Mouse (Mus musculus): Measurements from ENCODE around the gene Gm20388. TPM values are rescaled to one million over a fixed set of nuclear protein-coding genes. Genes with fewer than 3 reads are reported as not detected.
A peak's percentile ranks its signal among the peaks of the same experiment; 100 is the strongest.

Gene Gm20388
- total and polyA plus RNA-seq, 2 experiments from 2014 or later: 51.3 TPM; not detected in 1

- no peak overlapping the region for H3K4me3 ChIP-seq (ENCODE audit: low read depth, low read length)
- DNase-seq (peak; percentile 58), ATAC-seq (peak; percentile 16; the same call in 1 of the 2 replicates)
- peak overlapping the region; percentile 50 for H3K9ac ChIP-seq
- H3K9me3 ChIP-seq (ENCODE audit: low read length): no peaks in the 10 kb centered on the region
- 10% methylated on average over 23 of the region's 23 CpGs for WGBS
- peaks cover 42% of the 10 kb centered on the region for H3K4me1 ChIP-seq (ENCODE audit: insufficient read depth)
- no peaks in the 10 kb centered on the region for H3K27me3 ChIP-seq (ENCODE audit: insufficient read depth, low read length)
- peak overlapping the region; percentile 56 for H3K4me2 ChIP-seq (ENCODE audit: low read depth)
- no peak for TF ChIP-seq CTCF (IDR thresholded peaks at IDR 0.05; ENCODE audit: low read depth)
- H3K27ac ChIP-seq (ENCODE audit: low read depth, low read length): peak overlapping the region; percentile 80
- no peaks in the 10 kb centered on the region for H3K36me3 ChIP-seq (ENCODE audit: insufficient read depth)
Observed at GRCm38 (mm10) chr8:120505619-120506310, 595.1 kb downstream of the Gm20388 start.

GRCm38 (mm10) chr8:120506562-120506961, 595.9 kb downstream of the Gm20388 start:
- Histone ChIP-seq H3K27ac (ENCODE audit: low read depth, low read length) (no peak overlapping the region), H3K4me2 (ENCODE audit: low read depth) (no peak overlapping the region)
- TF ChIP-seq CTCF (IDR thresholded peaks at IDR 0.05; ENCODE audit: low read depth): peak; percentile 51

GRCm38 (mm10) chr8:120507290-120507689, 596.6 kb downstream of the Gm20388 start:
- no peak overlapping the region for H3K9ac ChIP-seq
- H3K4me1 ChIP-seq (ENCODE audit: insufficient read depth): peaks cover 56% of the 10 kb centered on the region
- no peak for ATAC-seq
- H3K36me3 ChIP-seq (ENCODE audit: insufficient read depth): no peaks in the 10 kb centered on the region
- H3K27me3 ChIP-seq (ENCODE audit: insufficient read depth, low read length): no peaks in the 10 kb centered on the region
- H3K4me2 ChIP-seq (ENCODE audit: low read depth): no peak overlapping the region
- TF ChIP-seq CTCF (IDR thresholded peaks at IDR 0.05; ENCODE audit: low read depth): no peak
- no peak overlapping the region for H3K27ac ChIP-seq (ENCODE audit: low read depth, low read length)
- no peak for DNase-seq
- H3K4me3 ChIP-seq (ENCODE audit: low read depth, low read length): no peak overlapping the region
- no peaks in the 10 kb centered on the region for H3K9me3 ChIP-seq (ENCODE audit: low read length)
- WGBS: 91% methylated on average over 9 of the region's 9 CpGs

More at GRCm38 (mm10) chr8:120506562-120506961, 595.9 kb downstream of the Gm20388 start:
- WGBS: 49% methylated on average over 2 of the region's 2 CpGs
- no peak for DNase-seq
- no peak for ATAC-seq
- no peak overlapping the region for H3K4me3 ChIP-seq (ENCODE audit: low read depth, low read length)
- peaks cover 49% of the 10 kb centered on the region for H3K4me1 ChIP-seq (ENCODE audit: insufficient read depth)
- no peaks in the 10 kb centered on the region for H3K36me3 ChIP-seq (ENCODE audit: insufficient read depth)
- no peaks in the 10 kb centered on the region for H3K27me3 ChIP-seq (ENCODE audit: insufficient read depth, low read length)
- H3K9me3 ChIP-seq (ENCODE audit: low read length): no peaks in the 10 kb centered on the region
- H3K9ac ChIP-seq: no peak overlapping the region

GRCm38 (mm10) chr8:120509136-120510034, 598.7 kb downstream of the Gm20388 start:
- Histone ChIP-seq H3K27ac (ENCODE audit: low read depth, low read length) (0 out of 2 replicates have a peak overlapping the region, but pooled peaks have one; percentile 9), H3K4me1 (ENCODE audit: insufficient read depth) (peaks cover 67% of the 10 kb centered on the region), H3K36me3 (ENCODE audit: insufficient read depth) (no peaks in the 10 kb centered on the region), H3K9me3 (ENCODE audit: low read length) (no peaks in the 10 kb centered on the region), H3K9ac (no peak overlapping the region), H3K4me3 (ENCODE audit: low read depth, low read length) (no peak overlapping the region), H3K4me2 (ENCODE audit: low read depth) (peak overlapping the region; percentile 11; the same call in 1 of the 2 replicates), H3K27me3 (ENCODE audit: insufficient read depth, low read length) (no peaks in the 10 kb centered on the region)
- ATAC-seq (0 out of 2 replicates have a peak, but pooled peaks have one; percentile 16), DNase-seq (peak; percentile 53)
- no peak for TF ChIP-seq CTCF (IDR thresholded peaks at IDR 0.05; ENCODE audit: low read depth)
- 9% methylated on average over 20 of the region's 21 CpGs for WGBS

GRCm38 (mm10) chr8:120510035-120510416, 599.4 kb downstream of the Gm20388 start:
- H3K9ac ChIP-seq: no peak overlapping the region
- no peaks in the 10 kb centered on the region for H3K36me3 ChIP-seq (ENCODE audit: insufficient read depth)
- H3K27me3 ChIP-seq (ENCODE audit: insufficient read depth, low read length): no peaks in the 10 kb centered on the region
- H3K4me1 ChIP-seq (ENCODE audit: insufficient read depth): peaks cover 61% of the 10 kb centered on the region
- DNase-seq: no peak
- no peak overlapping the region for H3K4me2 ChIP-seq (ENCODE audit: low read depth)
- no peak for ATAC-seq
- H3K9me3 ChIP-seq (ENCODE audit: low read length): no peaks in the 10 kb centered on the region
- no peak overlapping the region for H3K4me3 ChIP-seq (ENCODE audit: low read depth, low read length)
- TF ChIP-seq CTCF (IDR thresholded peaks at IDR 0.05; ENCODE audit: low read depth): no peak
- 6% methylated on average over 5 of the region's 6 CpGs for WGBS
- 0 out of 2 replicates have a peak overlapping the region, but pooled peaks have one; percentile 9 for H3K27ac ChIP-seq (ENCODE audit: low read depth, low read length)

GRCm38 (mm10) chr8:120510863-120511457, 600.3 kb downstream of the Gm20388 start:
- no peak for DNase-seq
- WGBS: 38% methylated on average over 5 of the region's 5 CpGs
- ATAC-seq: no peak
- no peak overlapping the region for H3K4me3 ChIP-seq (ENCODE audit: low read depth, low read length)
- H3K9ac ChIP-seq: no peak overlapping the region
- H3K27me3 ChIP-seq (ENCODE audit: insufficient read depth, low read length): no peaks in the 10 kb centered on the region
- TF ChIP-seq CTCF (IDR thresholded peaks at IDR 0.05; ENCODE audit: low read depth): no peak
- no peaks in the 10 kb centered on the region for H3K9me3 ChIP-seq (ENCODE audit: low read length)
- H3K36me3 ChIP-seq (ENCODE audit: insufficient read depth): no peaks in the 10 kb centered on the region
- H3K4me2 ChIP-seq (ENCODE audit: low read depth): no peak overlapping the region
- H3K4me1 ChIP-seq (ENCODE audit: insufficient read depth): peaks cover 51% of the 10 kb centered on the region
- no peak overlapping the region for H3K27ac ChIP-seq (ENCODE audit: low read depth, low read length)

Measured in forebrain, postnatal 0 days (tissue).